Mouse (Mus musculus): ENCODE data around the gene Tnfsf10. TPM values are rescaled to one million over a fixed set of nuclear protein-coding genes. Genes with fewer than 3 reads are reported as not detected.
A peak's percentile ranks its signal among the peaks of the same experiment; 100 is the strongest.

Tnfsf10 gene
- polyA plus RNA-seq, 1 experiment from 2014 or later: 0.03 TPM

GRCm38 (mm10) chr3:27371725-27372650, 55.2 kb downstream of the Tnfsf10 start:
- ATAC-seq (replicated peaks; ENCODE audit: low FRiP score): no peak
- H3K9ac ChIP-seq (ENCODE audit: low read depth, low read length): no peak overlapping the region
- DNase-seq (ENCODE audit: low spot score): no peak
- no peaks in the 10 kb centered on the region; the same call in 1 of the 2 replicates for H3K4me1 ChIP-seq (replicated peaks; ENCODE audit: control insufficient read depth, insufficient read depth, low read length)
- peaks cover 39% of the 10 kb centered on the region for H3K27me3 ChIP-seq (replicated peaks; ENCODE audit: control insufficient read depth, insufficient read depth, low read length)
- H3K9me3 ChIP-seq (ENCODE audit: control insufficient read depth, low read length): no peaks in the 10 kb centered on the region
- 3% methylated on average over 77 of the region's 77 CpGs for WGBS
- no peak overlapping the region for H3K27ac ChIP-seq (ENCODE audit: low read depth, low read length)
- H3K4me2 ChIP-seq: peak overlapping the region; percentile 21
- no peaks in the 10 kb centered on the region for H3K36me3 ChIP-seq (ENCODE audit: control insufficient read depth, insufficient read depth, low read length)
- no peak overlapping the region; the same call in 1 of the 2 replicates for H3K4me3 ChIP-seq (ENCODE audit: low read depth, low read length)

GRCm38 (mm10) chr3:27374396-27374795, 57.6 kb downstream of the Tnfsf10 start:
- peaks cover 39% of the 10 kb centered on the region for H3K27me3 ChIP-seq (replicated peaks; ENCODE audit: control insufficient read depth, insufficient read depth, low read length)
- no peak for ATAC-seq (replicated peaks; ENCODE audit: low FRiP score)
- 54% methylated on average over 9 of the region's 9 CpGs for WGBS

GRCm38 (mm10) chr3:27377935-27378334, 61.1 kb downstream of the Tnfsf10 start:
- Histone ChIP-seq H3K36me3 (ENCODE audit: control insufficient read depth, insufficient read depth, low read length) (no peaks in the 10 kb centered on the region), H3K4me1 (replicated peaks; ENCODE audit: control insufficient read depth, insufficient read depth, low read length) (no peaks in the 10 kb centered on the region), H3K27me3 (replicated peaks; ENCODE audit: control insufficient read depth, insufficient read depth, low read length) (peaks cover 11% of the 10 kb centered on the region), H3K27ac (ENCODE audit: low read depth, low read length) (no peak overlapping the region), H3K4me3 (ENCODE audit: low read depth, low read length) (no peak overlapping the region), H3K9me3 (ENCODE audit: control insufficient read depth, low read length) (no peaks in the 10 kb centered on the region), H3K9ac (ENCODE audit: low read depth, low read length) (no peak overlapping the region), H3K4me2 (no peak overlapping the region)
- DNase-seq (ENCODE audit: low spot score) (no peak), ATAC-seq (replicated peaks; ENCODE audit: low FRiP score) (no peak)
- 62% methylated on average over 4 of the region's 4 CpGs for WGBS

More at GRCm38 (mm10) chr3:27374396-27374795, 57.6 kb downstream of the Tnfsf10 start:
- Histone ChIP-seq H3K4me1 (replicated peaks; ENCODE audit: control insufficient read depth, insufficient read depth, low read length) (no peaks in the 10 kb centered on the region; the same call in 1 of the 2 replicates), H3K4me2 (no peak overlapping the region), H3K36me3 (ENCODE audit: control insufficient read depth, insufficient read depth, low read length) (no peaks in the 10 kb centered on the region), H3K4me3 (ENCODE audit: low read depth, low read length) (no peak overlapping the region), H3K9ac (ENCODE audit: low read depth, low read length) (no peak overlapping the region), H3K9me3 (ENCODE audit: control insufficient read depth, low read length) (no peaks in the 10 kb centered on the region), H3K27ac (ENCODE audit: low read depth, low read length) (no peak overlapping the region)
- no peak for DNase-seq (ENCODE audit: low spot score)

- H3K4me3 ChIP-seq (ENCODE audit: low read depth, low read length): no peak overlapping the region
- no peak overlapping the region for H3K27ac ChIP-seq (ENCODE audit: low read depth, low read length)
- H3K4me2 ChIP-seq: no peak overlapping the region
- H3K4me1 ChIP-seq (replicated peaks; ENCODE audit: control insufficient read depth, insufficient read depth, low read length): no peaks in the 10 kb centered on the region
- ATAC-seq (replicated peaks; ENCODE audit: low FRiP score) (no peak), DNase-seq (ENCODE audit: low spot score) (no peak)
- no peaks in the 10 kb centered on the region for H3K36me3 ChIP-seq (ENCODE audit: control insufficient read depth, insufficient read depth, low read length)
- H3K9ac ChIP-seq (ENCODE audit: low read depth, low read length): no peak overlapping the region
- 69% methylated on average over 3 of the region's 3 CpGs for WGBS
- H3K9me3 ChIP-seq (ENCODE audit: control insufficient read depth, low read length): no peaks in the 10 kb centered on the region
- no peaks in the 10 kb centered on the region for H3K27me3 ChIP-seq (replicated peaks; ENCODE audit: control insufficient read depth, insufficient read depth, low read length)
Measured at GRCm38 (mm10) chr3:27384836-27385235, 68.0 kb downstream of the Tnfsf10 start.

- H3K36me3 ChIP-seq (ENCODE audit: control insufficient read depth, insufficient read depth, low read length): no peaks in the 10 kb centered on the region
- ATAC-seq (replicated peaks; ENCODE audit: low FRiP score): no peak
Measured at GRCm38 (mm10) chr3:27389923-27390322, 73.1 kb downstream of the Tnfsf10 start.

More at GRCm38 (mm10) chr3:27389923-27390322, 73.1 kb downstream of the Tnfsf10 start:
- Histone ChIP-seq H3K4me3 (ENCODE audit: low read depth, low read length) (no peak overlapping the region), H3K4me1 (replicated peaks; ENCODE audit: control insufficient read depth, insufficient read depth, low read length) (no peaks in the 10 kb centered on the region), H3K27ac (ENCODE audit: low read depth, low read length) (no peak overlapping the region), H3K27me3 (replicated peaks; ENCODE audit: control insufficient read depth, insufficient read depth, low read length) (no peaks in the 10 kb centered on the region), H3K4me2 (no peak overlapping the region), H3K9ac (ENCODE audit: low read depth, low read length) (no peak overlapping the region), H3K9me3 (ENCODE audit: control insufficient read depth, low read length) (no peaks in the 10 kb centered on the region)
- 88% methylated on average over 1 of the region's 1 CpGs for WGBS
- DNase-seq (ENCODE audit: low spot score): no peak

Other genes starting within 250 kb of the Tnfsf10 start
- gene Ect2, start 163.2 kb upstream of the Tnfsf10 start, polyA plus RNA-seq (2014; fragmentation: Nextera tagmentation; extraction: Ambion mirVana): 52.3 and 56.5 TPM in 2 replicates
- 4.2 and 5.0 TPM in 2 replicates for gene Nceh1, start 134.1 kb upstream of the Tnfsf10 start, polyA plus RNA-seq (2014; fragmentation: Nextera tagmentation; extraction: Ambion mirVana)
- gene Ghsr, start 54.3 kb downstream of the Tnfsf10 start, polyA plus RNA-seq (2014; fragmentation: Nextera tagmentation; extraction: Ambion mirVana): not detected in 2 replicates